Mouse (Mus musculus): ENCODE measurements around the gene Ntrk3. TPM values are rescaled to one million over a fixed set of nuclear protein-coding genes. Genes with fewer than 3 reads are reported as not detected.

The Ntrk3 gene
- total RNA-seq, 2 experiments from 2014 or later: 2.5 to 3.5 TPM

GRCm38 (mm10) chr7:78267461-78268007 lies 470.3 kb downstream of the Ntrk3 start:
- DNase-seq: peak in 1 of 2 experiments; percentile 14
- intact Hi-C loops (cut with DNase I): loop anchor here (10.0 kb wide), 1 partner anchor 297 kb away; no protein-coding TSS in a partner anchor

- intact Hi-C loops (cut with DNase I): loop anchor here (10.0 kb wide), 1 partner anchor 300 kb away; no protein-coding TSS in a partner anchor
- no peak for DNase-seq
Measured at GRCm38 (mm10) chr7:78264432-78265002, 473.3 kb downstream of the Ntrk3 start.

- DNase-seq: no peak
- intact Hi-C loops (cut with DNase I): loop anchor here (10.0 kb wide), 1 partner anchor 303 kb away; no protein-coding TSS in a partner anchor
Measured at GRCm38 (mm10) chr7:78261420-78262125, 476.2 kb downstream of the Ntrk3 start.

GRCm38 (mm10) chr7:78258151-78258550 lies 479.7 kb downstream of the Ntrk3 start:
- DNase-seq: no peak

GRCm38 (mm10) chr7:78253777-78254385 lies 483.9 kb downstream of the Ntrk3 start:
- no peak for DNase-seq
- intact Hi-C loops (cut with DNase I): no loop called here

More at GRCm38 (mm10) chr7:78258151-78258550, 479.7 kb downstream of the Ntrk3 start:
- intact Hi-C loops (cut with DNase I): no loop called here

- intact Hi-C loops (cut with DNase I): no loop called here
- DNase-seq: no peak
Measured at GRCm38 (mm10) chr7:78248119-78248642, 489.6 kb downstream of the Ntrk3 start.

GRCm38 (mm10) chr7:78239012-78239411 lies 498.8 kb downstream of the Ntrk3 start:
- intact Hi-C loops (cut with DNase I): no loop called here

GRCm38 (mm10) chr7:78221668-78222067 lies 516.1 kb downstream of the Ntrk3 start:
- no peak for DNase-seq
- intact Hi-C loops (cut with DNase I): no loop called here

More at GRCm38 (mm10) chr7:78239012-78239411, 498.8 kb downstream of the Ntrk3 start:
- no peak for DNase-seq

- no peak for DNase-seq
- intact Hi-C loops (cut with DNase I): no loop called here
Measured at GRCm38 (mm10) chr7:78220949-78221348, 516.9 kb downstream of the Ntrk3 start.

GRCm38 (mm10) chr7:78190931-78191653 lies 546.7 kb downstream of the Ntrk3 start:
- peak in 1 of 2 experiments; percentile 4 for DNase-seq
- intact Hi-C loops (cut with DNase I): no loop called here

- no peak for DNase-seq
- intact Hi-C loops (cut with DNase I): no loop called here
Measured at GRCm38 (mm10) chr7:78185578-78185977, 552.2 kb downstream of the Ntrk3 start.

- DNase-seq: no peak
- intact Hi-C loops (cut with DNase I): no loop called here
Measured at GRCm38 (mm10) chr7:78183396-78183795, 554.4 kb downstream of the Ntrk3 start.

GRCm38 (mm10) chr7:78179996-78180665 lies 557.7 kb downstream of the Ntrk3 start:
- intact Hi-C loops (cut with DNase I): no loop called here
- no peak for DNase-seq

GRCm38 (mm10) chr7:78172267-78172955 lies 565.4 kb downstream of the Ntrk3 start:
- no peak for DNase-seq
- intact Hi-C loops (cut with DNase I): no loop called here

GRCm38 (mm10) chr7:78165466-78165865 lies 572.3 kb downstream of the Ntrk3 start:
- intact Hi-C loops (cut with DNase I): no loop called here
- DNase-seq: no peak

GRCm38 (mm10) chr7:78157946-78158345 lies 579.9 kb downstream of the Ntrk3 start:
- no peak for DNase-seq
- intact Hi-C loops (cut with DNase I): no loop called here

- intact Hi-C loops (cut with DNase I): no loop called here
- no peak for DNase-seq
Measured at GRCm38 (mm10) chr7:78145251-78145650, 592.6 kb downstream of the Ntrk3 start.

GRCm38 (mm10) chr7:78144849-78145248 lies 593.0 kb downstream of the Ntrk3 start:
- intact Hi-C loops (cut with DNase I): no loop called here
- DNase-seq: no peak

GRCm38 (mm10) chr7:78129966-78130365 lies 607.8 kb downstream of the Ntrk3 start:
- intact Hi-C loops (cut with DNase I): no loop called here
- DNase-seq: no peak
